In the genomic region with DNA sequence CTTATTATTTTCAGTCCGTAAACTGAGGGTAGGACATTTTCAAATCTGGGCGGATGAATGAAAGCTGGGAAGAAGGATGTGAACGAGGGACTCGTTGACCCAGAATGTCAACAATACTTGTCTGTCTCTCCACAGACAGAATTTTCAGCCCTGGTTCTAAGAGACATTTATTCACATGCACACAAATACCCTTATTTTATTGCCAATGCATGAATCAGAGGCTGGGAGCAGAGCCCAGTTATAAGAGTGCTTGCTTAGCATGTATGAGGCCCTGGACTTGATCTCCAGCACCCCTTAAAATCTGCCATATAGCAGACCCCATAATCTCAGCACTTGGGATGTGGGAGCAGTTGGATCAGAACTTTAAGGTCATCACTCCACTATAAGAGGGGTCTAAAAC, we compare ENCODE assay signal across 27 mouse cellular contexts.
"Had no signal": no experiment of that assay in that cellular context is flagged by ENCODE, and none has a peak within 500 bp of the region (broad histone marks: within the 10 kb centered on the region; RNA-seq: fewer than 3 reads in every experiment).

No protein-coding gene starts in this region.

- H3K4me3 ChIP-seq: heart, adult 2 months; heart, embryonic 13.5 days; heart, embryonic 15.5 days; hindbrain, embryonic 13.5 days; hindbrain, embryonic 15.5 days; kidney, embryonic 15.5 days; layer of hippocampus, adult 2 months; limb, embryonic 13.5 days; limb, embryonic 15.5 days; liver, embryonic 13.5 days; liver, embryonic 15.5 days had no signal

- H3K27ac ChIP-seq: heart, adult 2 months; heart, embryonic 13.5 days; heart, embryonic 15.5 days; hindbrain, embryonic 13.5 days; hindbrain, embryonic 15.5 days; hindbrain, postnatal 0 days; kidney, embryonic 15.5 days; kidney, postnatal 0 days; layer of hippocampus, adult 2 months; limb, embryonic 13.5 days; limb, embryonic 15.5 days; liver, embryonic 13.5 days; liver, embryonic 15.5 days had no signal

- DNase-seq: gastrocnemius, postnatal 14 days; gastrocnemius, postnatal 36 days; heart, adult 11 months; heart, adult 2 months; heart, postnatal 14 days; heart, postnatal 36 days; kidney, adult 11 months; kidney, adult 2 months; kidney, adult 9 months; kidney, postnatal 14 days; kidney, postnatal 36 days; layer of hippocampus, postnatal 36 days; left cerebral cortex, postnatal 4 days; liver, embryonic 13.5 days; liver, postnatal 0 days had no signal

- ATAC-seq: hindbrain, postnatal 0 days; intestine, embryonic 16.5 days; liver, postnatal 0 days had no signal
